Mouse (Mus musculus): ENCODE measurements at regions not wholly inside any gene's neighbourhood (a gene's known extent, or its start where the extent isn't known, plus 50 kb on each side); places are given as distances from the start of the nearest gene placed in this dataset.

DNA sequence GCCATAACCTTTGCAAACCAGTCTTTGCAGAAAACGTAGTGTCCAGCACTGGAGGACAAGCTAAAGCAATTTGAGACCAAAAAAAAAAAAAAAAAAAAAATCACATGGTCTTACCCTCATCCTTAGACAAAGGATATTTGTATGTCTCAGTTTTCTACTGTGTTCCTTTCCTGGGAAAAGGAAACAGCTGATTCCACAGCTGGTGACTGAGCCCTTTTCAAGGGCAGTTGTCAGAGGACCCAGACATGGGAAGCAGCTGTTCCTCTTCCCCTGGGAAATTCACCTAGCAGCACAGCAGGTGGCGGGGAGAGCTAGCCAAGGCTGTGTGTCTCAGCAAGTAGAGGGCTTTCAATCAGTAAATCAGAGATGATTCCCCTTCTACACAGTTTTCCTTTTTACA lies 113.3 kb upstream of the 1700025G04Rik start:
- H3K4me1 ChIP-seq (ENCODE audit: control insufficient read depth, insufficient read depth, low read length): no peaks in the 10 kb centered on the region
- no peaks in the 10 kb centered on the region for H3K36me3 ChIP-seq (ENCODE audit: control insufficient read depth, insufficient read depth, low read length)
- H3K9me3 ChIP-seq (ENCODE audit: control insufficient read depth, low read length): no peaks in the 10 kb centered on the region
- H3K27me3 ChIP-seq (replicated peaks; ENCODE audit: control insufficient read depth, insufficient read depth, low read length): no peaks in the 10 kb centered on the region
- H3K9ac ChIP-seq (ENCODE audit: low read depth, low read length): no peak overlapping the region
- 17% methylated on average over 2 of the region's 2 CpGs for WGBS
- no peak overlapping the region for H3K4me2 ChIP-seq (ENCODE audit: low read depth, low read length)
- ATAC-seq (ENCODE audit: low read depth) (peak; percentile 94), DNase-seq (ENCODE audit: low spot score) (peak; percentile 90)
- no peak overlapping the region for H3K4me3 ChIP-seq (ENCODE audit: low read depth, low read length)
- peak overlapping the region; percentile 28; the same call in 1 of the 2 replicates for H3K27ac ChIP-seq (replicated peaks; ENCODE audit: low read depth, low read length)

DNA sequence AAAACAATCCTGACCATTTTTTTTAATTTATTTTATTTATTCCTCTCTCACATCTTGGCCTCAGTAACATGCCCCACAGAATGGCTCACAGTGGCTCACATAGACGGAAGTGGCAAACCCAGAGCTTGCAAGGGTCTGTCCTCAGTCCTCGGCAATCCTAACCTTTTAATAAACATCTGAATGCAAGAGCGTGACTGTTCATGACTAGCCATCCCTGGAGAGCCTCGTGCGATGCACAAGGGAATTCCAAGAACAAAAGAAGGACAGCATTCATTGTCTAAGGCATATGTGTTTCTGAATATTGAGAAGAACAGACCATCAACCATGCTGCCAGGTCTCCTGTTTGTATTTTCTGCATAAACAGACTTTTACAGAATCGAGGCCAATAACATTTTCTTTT lies 98.8 kb upstream of the 1700025G04Rik start:
- Histone ChIP-seq H3K9ac (ENCODE audit: low read depth, low read length) (no peak overlapping the region), H3K27me3 (replicated peaks; ENCODE audit: control insufficient read depth, insufficient read depth, low read length) (no peaks in the 10 kb centered on the region), H3K4me1 (ENCODE audit: control insufficient read depth, insufficient read depth, low read length) (no peaks in the 10 kb centered on the region; the same call in 1 of the 2 replicates), H3K4me2 (ENCODE audit: low read depth, low read length) (no peak overlapping the region), H3K36me3 (ENCODE audit: control insufficient read depth, insufficient read depth, low read length) (no peaks in the 10 kb centered on the region), H3K4me3 (ENCODE audit: low read depth, low read length) (no peak overlapping the region), H3K27ac (replicated peaks; ENCODE audit: low read depth, low read length) (0 out of 2 replicates have a peak overlapping the region, but pooled peaks have one; percentile 29), H3K9me3 (ENCODE audit: control insufficient read depth, low read length) (no peaks in the 10 kb centered on the region)
- DNase-seq (ENCODE audit: low spot score) (peak; percentile 32), ATAC-seq (ENCODE audit: low read depth) (0 out of 2 replicates have a peak, but pooled peaks have one; percentile 30)
- WGBS: 63% methylated on average over 6 of the region's 6 CpGs

DNA sequence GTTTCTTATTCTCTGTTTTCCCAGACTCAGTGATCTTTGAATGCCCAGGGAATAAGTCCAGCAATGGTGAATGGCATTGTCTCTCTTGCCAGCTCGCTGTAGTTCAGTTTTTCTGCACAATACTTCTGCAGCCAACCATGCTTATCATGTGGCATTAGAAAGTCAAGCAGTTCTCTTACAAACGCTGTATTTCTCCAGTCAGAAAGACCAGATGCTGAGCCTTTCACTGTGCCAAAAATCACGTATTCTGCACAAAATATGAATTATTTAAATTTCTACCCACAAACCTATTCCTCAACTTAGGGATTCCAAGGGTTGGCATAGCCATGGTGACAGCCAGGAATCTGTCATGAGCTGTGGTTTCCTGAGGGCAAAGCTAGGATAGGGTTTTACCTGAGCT lies 95.0 kb upstream of the 1700025G04Rik start:
- H3K9me3 ChIP-seq (ENCODE audit: control insufficient read depth, low read length): no peaks in the 10 kb centered on the region
- no peaks in the 10 kb centered on the region; the same call in 1 of the 2 replicates for H3K4me1 ChIP-seq (ENCODE audit: control insufficient read depth, insufficient read depth, low read length)
- no peaks in the 10 kb centered on the region for H3K36me3 ChIP-seq (ENCODE audit: control insufficient read depth, insufficient read depth, low read length)
- DNase-seq (ENCODE audit: low spot score) (no peak), ATAC-seq (ENCODE audit: low read depth) (no peak)
- WGBS: 56% methylated on average over 3 of the region's 3 CpGs
- no peak overlapping the region for H3K9ac ChIP-seq (ENCODE audit: low read depth, low read length)
- no peak overlapping the region for H3K4me3 ChIP-seq (ENCODE audit: low read depth, low read length)
- H3K4me2 ChIP-seq (ENCODE audit: low read depth, low read length): no peak overlapping the region
- H3K27ac ChIP-seq (replicated peaks; ENCODE audit: low read depth, low read length): no peak overlapping the region
- no peaks in the 10 kb centered on the region for H3K27me3 ChIP-seq (replicated peaks; ENCODE audit: control insufficient read depth, insufficient read depth, low read length)

DNA sequence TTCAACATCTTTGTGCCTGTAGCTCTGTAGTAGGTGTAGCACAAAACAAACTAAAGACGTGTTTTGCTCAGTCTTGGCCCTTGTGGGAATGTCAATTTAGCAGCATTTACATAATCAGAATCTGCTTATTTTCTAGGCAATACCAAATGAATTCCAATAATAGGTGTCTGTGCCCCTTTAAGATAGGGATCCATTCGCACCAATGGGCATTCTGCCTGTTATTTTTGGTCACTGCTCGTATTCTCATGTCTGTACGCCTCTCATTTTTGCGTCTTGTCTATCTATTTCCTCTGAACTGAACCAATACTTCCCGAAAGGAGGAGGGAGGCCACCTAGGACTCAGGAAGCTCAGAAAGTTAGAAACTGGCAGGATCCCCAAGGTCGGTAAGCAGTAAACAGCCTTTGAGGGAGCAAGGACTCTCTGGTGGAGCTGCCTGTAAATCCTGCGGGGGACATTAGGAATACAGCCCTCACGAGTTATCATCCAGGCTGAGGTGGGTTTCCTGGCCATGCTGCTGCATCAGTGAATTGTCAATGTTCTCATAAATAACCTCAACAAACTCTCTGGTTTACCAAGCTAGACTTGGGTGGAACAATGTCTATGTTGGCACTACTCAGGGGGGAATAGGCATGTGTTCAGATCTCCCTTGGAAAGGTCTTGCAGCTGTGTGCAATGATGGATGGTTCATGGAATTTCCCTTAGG lies 86.5 kb upstream of the 1700025G04Rik start:
- WGBS: 85% methylated on average over 9 of the region's 9 CpGs
- Histone ChIP-seq H3K27ac (replicated peaks; ENCODE audit: low read depth, low read length) (no peak overlapping the region), H3K9me3 (ENCODE audit: control insufficient read depth, low read length) (no peaks in the 10 kb centered on the region), H3K36me3 (ENCODE audit: control insufficient read depth, insufficient read depth, low read length) (no peaks in the 10 kb centered on the region), H3K27me3 (replicated peaks; ENCODE audit: control insufficient read depth, insufficient read depth, low read length) (no peaks in the 10 kb centered on the region), H3K4me2 (ENCODE audit: low read depth, low read length) (no peak overlapping the region), H3K9ac (ENCODE audit: low read depth, low read length) (no peak overlapping the region), H3K4me1 (ENCODE audit: control insufficient read depth, insufficient read depth, low read length) (no peaks in the 10 kb centered on the region), H3K4me3 (ENCODE audit: low read depth, low read length) (no peak overlapping the region)
- no peak for DNase-seq (ENCODE audit: low spot score)
- no peak for ATAC-seq (ENCODE audit: low read depth)

DNA sequence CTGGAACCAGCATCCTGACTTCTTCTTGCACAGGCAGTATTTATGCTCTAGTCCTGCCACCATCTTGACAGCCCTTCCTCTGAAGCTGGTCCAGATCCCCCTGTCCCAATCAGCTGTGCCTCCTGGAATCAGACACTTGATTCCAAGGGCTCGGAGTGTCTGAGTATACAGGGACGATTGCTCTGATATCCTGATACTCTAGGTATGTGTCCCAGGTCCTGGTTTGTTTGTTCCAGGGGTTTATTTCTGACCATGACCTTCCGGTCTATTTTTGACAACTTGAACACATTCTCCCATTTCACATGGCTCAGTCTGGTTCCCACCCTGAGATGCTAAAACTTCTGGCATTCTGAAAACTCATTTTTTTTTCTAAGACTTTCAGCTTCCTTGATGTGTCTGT lies 85.8 kb upstream of the 1700025G04Rik start:
- no peak overlapping the region for H3K9ac ChIP-seq (ENCODE audit: low read depth, low read length)
- H3K4me2 ChIP-seq (ENCODE audit: low read depth, low read length): no peak overlapping the region
- H3K4me1 ChIP-seq (ENCODE audit: control insufficient read depth, insufficient read depth, low read length): no peaks in the 10 kb centered on the region
- H3K27me3 ChIP-seq (replicated peaks; ENCODE audit: control insufficient read depth, insufficient read depth, low read length): no peaks in the 10 kb centered on the region
- no peak overlapping the region for H3K27ac ChIP-seq (replicated peaks; ENCODE audit: low read depth, low read length)
- ATAC-seq (ENCODE audit: low read depth): no peak
- no peaks in the 10 kb centered on the region for H3K9me3 ChIP-seq (ENCODE audit: control insufficient read depth, low read length)
- whole genome bisulfite sequencing: 74% methylated on average over 3 of the region's 3 CpGs
- DNase-seq (ENCODE audit: low spot score): no peak
- no peaks in the 10 kb centered on the region for H3K36me3 ChIP-seq (ENCODE audit: control insufficient read depth, insufficient read depth, low read length)
- no peak overlapping the region for H3K4me3 ChIP-seq (ENCODE audit: low read depth, low read length)

DNA sequence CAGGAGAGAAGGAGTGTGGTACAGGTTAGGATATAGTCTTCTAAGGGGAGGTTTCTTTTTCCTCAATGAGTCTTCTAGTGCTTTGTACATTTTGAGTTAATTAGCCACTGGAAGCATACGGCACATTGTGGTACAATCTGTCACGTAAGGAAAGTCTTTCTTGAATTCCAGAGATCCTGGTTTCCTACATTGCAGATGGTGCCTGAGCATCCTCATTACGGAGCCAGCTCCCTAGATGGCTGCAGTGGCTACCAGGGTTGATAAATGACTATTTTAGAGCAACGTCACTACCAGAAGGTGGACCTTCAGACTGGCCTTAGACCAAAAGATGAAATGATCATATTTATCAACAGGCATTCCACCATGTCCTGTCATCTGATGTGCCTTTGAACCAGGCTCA lies 84.5 kb upstream of the 1700025G04Rik start:
- H3K9me3 ChIP-seq (ENCODE audit: control insufficient read depth, low read length): no peaks in the 10 kb centered on the region
- H3K4me3 ChIP-seq (ENCODE audit: low read depth, low read length): no peak overlapping the region
- H3K4me2 ChIP-seq (ENCODE audit: low read depth, low read length): no peak overlapping the region
- H3K9ac ChIP-seq (ENCODE audit: low read depth, low read length): no peak overlapping the region
- DNase-seq (ENCODE audit: low spot score): no peak
- H3K27ac ChIP-seq (replicated peaks; ENCODE audit: low read depth, low read length): no peak overlapping the region
- no peaks in the 10 kb centered on the region for H3K36me3 ChIP-seq (ENCODE audit: control insufficient read depth, insufficient read depth, low read length)
- 91% methylated on average over 4 of the region's 4 CpGs for WGBS
- no peaks in the 10 kb centered on the region for H3K27me3 ChIP-seq (replicated peaks; ENCODE audit: control insufficient read depth, insufficient read depth, low read length)
- peaks cover 3% of the 10 kb centered on the region; the same call in 1 of the 2 replicates for H3K4me1 ChIP-seq (ENCODE audit: control insufficient read depth, insufficient read depth, low read length)
- ATAC-seq (ENCODE audit: low read depth): no peak

DNA sequence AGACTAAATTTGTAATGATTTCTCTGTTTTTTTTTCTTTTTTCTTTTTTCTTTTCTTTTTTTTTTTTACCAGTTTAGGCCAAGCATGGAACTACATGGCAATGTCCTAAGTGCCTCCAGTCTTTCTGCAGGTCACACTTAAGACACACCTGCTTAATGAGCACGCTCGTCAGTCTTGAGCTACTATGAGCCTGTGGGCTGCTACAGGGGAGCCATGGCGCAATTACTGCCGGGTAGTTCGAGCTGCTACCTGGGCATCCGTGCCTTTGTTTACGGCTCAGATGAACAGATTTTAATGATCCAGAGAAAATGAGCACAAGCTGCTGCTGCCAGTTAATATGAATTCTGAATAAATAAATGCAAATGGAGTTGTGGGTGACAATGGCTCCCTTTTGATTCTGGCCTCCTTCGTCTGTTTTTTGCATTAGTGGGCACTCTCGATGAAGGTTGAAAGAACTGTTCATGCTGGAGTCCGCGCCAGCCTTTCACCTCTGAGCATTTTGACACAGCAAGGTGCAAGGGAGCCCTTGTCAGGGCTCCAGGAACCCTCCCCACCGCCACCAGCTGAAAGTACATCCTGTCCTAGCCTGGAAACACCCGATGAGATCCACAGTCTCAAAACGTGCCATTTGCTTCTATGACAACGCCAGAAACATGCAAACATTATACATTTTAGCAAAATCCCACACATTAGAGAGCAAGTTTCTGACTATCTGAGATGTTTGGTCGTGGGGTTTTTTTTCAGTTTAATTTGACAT lies 81.3 kb upstream of the 1700025G04Rik start:
- no peaks in the 10 kb centered on the region for H3K36me3 ChIP-seq (ENCODE audit: control insufficient read depth, insufficient read depth, low read length)
- no peak for DNase-seq (ENCODE audit: low spot score)
- no peak for ATAC-seq (ENCODE audit: low read depth)
- no peak overlapping the region for H3K4me2 ChIP-seq (ENCODE audit: low read depth, low read length)
- H3K9ac ChIP-seq (ENCODE audit: low read depth, low read length): no peak overlapping the region
- 67% methylated on average over 16 of the region's 16 CpGs for WGBS
- no peaks in the 10 kb centered on the region for H3K9me3 ChIP-seq (ENCODE audit: control insufficient read depth, low read length)
- H3K27me3 ChIP-seq (replicated peaks; ENCODE audit: control insufficient read depth, insufficient read depth, low read length): no peaks in the 10 kb centered on the region
- no peak overlapping the region for H3K27ac ChIP-seq (replicated peaks; ENCODE audit: low read depth, low read length)
- H3K4me3 ChIP-seq (ENCODE audit: low read depth, low read length): no peak overlapping the region
- peaks cover 4% of the 10 kb centered on the region; the same call in 1 of the 2 replicates for H3K4me1 ChIP-seq (ENCODE audit: control insufficient read depth, insufficient read depth, low read length)

DNA sequence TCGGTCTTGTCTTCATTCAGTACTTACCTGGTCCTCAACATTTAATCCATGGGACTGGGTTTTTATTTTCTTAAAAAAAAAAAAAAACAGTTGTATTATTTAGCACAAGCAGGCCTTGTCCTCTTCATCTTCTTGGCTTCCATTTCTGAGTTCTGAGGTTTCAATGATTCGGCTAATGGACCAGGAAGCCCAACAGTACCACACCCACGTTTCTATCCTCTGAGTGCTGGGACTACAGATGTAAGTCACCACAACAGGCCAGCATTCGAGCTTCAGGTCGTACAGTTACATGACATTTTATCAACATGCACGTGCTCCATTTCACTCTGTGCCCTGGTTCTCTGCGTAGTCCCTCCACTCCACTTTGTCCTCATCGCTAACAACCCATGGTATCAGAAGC lies 80.7 kb upstream of the 1700025G04Rik start:
- DNase-seq (ENCODE audit: low spot score): no peak
- WGBS: 81% methylated on average over 8 of the region's 8 CpGs
- Histone ChIP-seq H3K9me3 (ENCODE audit: control insufficient read depth, low read length) (no peaks in the 10 kb centered on the region), H3K4me2 (ENCODE audit: low read depth, low read length) (no peak overlapping the region), H3K36me3 (ENCODE audit: control insufficient read depth, insufficient read depth, low read length) (no peaks in the 10 kb centered on the region), H3K4me1 (ENCODE audit: control insufficient read depth, insufficient read depth, low read length) (peaks cover 6% of the 10 kb centered on the region; the same call in 1 of the 2 replicates), H3K4me3 (ENCODE audit: low read depth, low read length) (no peak overlapping the region), H3K27me3 (replicated peaks; ENCODE audit: control insufficient read depth, insufficient read depth, low read length) (no peaks in the 10 kb centered on the region), H3K27ac (replicated peaks; ENCODE audit: low read depth, low read length) (no peak overlapping the region), H3K9ac (ENCODE audit: low read depth, low read length) (no peak overlapping the region)
- no peak for ATAC-seq (ENCODE audit: low read depth)
